Mouse (Mus musculus) heart, embryonic 14.5 days (tissue): Measurements from ENCODE around the gene Cmss1. TPM values are rescaled to one million over a fixed set of nuclear protein-coding genes. Genes with fewer than 3 reads are reported as not detected.
"Not testable (repeated sequence)": the region's sequence is repeated elsewhere in the genome, so short reads cannot be mapped to it uniquely, and the experiment has no call there.

ENCODE experiments used
- ATAC-seq: fragments of 200-750 bp; cut with Nextera tagmentation; 2 replicates; pipeline ENCODE4 v1.8.0; 2017; ENCODE audit warnings: low read depth, moderate TSS enrichment; ENCODE audit not compliant: insufficient number of reproducible peaks, insufficient read depth, low FRiP score
- H3K27ac ChIP-seq, 2 experiments: fragments of 200-500 bp in 1 of 2; fragments of 300-500 bp in 1 of 2; sonication (generic) in 1 of 2; replicated peaks in 1 of 2; 2 replicates each; pipeline ENCODE4 v1.5.1; 2012 to 2014; ENCODE audit warnings: low read depth in 2 of 2, low read length in 2 of 2, control low read depth in 1 of 2, mild to moderate bottlenecking in 1 of 2, mixed read lengths in 1 of 2; ENCODE audit not compliant: control insufficient read depth in 1 of 2, insufficient read depth in 1 of 2
- H3K27me3 ChIP-seq: fragments of 300-500 bp; sonication (generic); 2 replicates; pipeline ENCODE4 v1.6.1; 2014; ENCODE audit warnings: mild to moderate bottlenecking, low read length, control low read depth; ENCODE audit not compliant: control insufficient read depth, insufficient read depth
- H3K36me3 ChIP-seq: fragments of 300-500 bp; sonication (generic); 2 replicates; pipeline ENCODE4 v1.6.1; 2014; ENCODE audit warnings: mild to moderate bottlenecking, control low read depth, low read length, mixed read lengths; ENCODE audit not compliant: control insufficient read depth, insufficient read depth
- H3K4me1 ChIP-seq, 2 experiments: fragments of 200-500 bp in 1 of 2; fragments of 300-500 bp in 1 of 2; sonication (generic) in 1 of 2; 2 replicates each; pipeline ENCODE4 v1.6.1; 2012 to 2014; ENCODE audit warnings: low read length in 2 of 2, control low read depth in 1 of 2, mixed read lengths in 1 of 2; ENCODE audit not compliant: control insufficient read depth in 2 of 2, insufficient read depth in 2 of 2
- H3K4me2 ChIP-seq: fragments of 300-500 bp; sonication (generic); 2 replicates; pipeline ENCODE4 v1.6.1; 2014; ENCODE audit warnings: mild to moderate bottlenecking, low read length
- H3K4me3 ChIP-seq, 2 experiments: fragments of 200-500 bp in 1 of 2; fragments of 300-500 bp in 1 of 2; sonication (generic) in 1 of 2; 2 replicates each; pipeline ENCODE4 v1.5.1; 2012 to 2014; ENCODE audit warnings: low read length in 2 of 2, mild to moderate bottlenecking in 2 of 2, control low read depth in 1 of 2, low read depth in 1 of 2, moderate library complexity in 1 of 2; ENCODE audit not compliant: control insufficient read depth in 1 of 2, insufficient read depth in 1 of 2
- H3K9ac ChIP-seq: fragments of 300-500 bp; sonication (generic); 2 replicates; pipeline ENCODE4 v1.6.1; 2014; ENCODE audit warnings: mild to moderate bottlenecking, low read length
- H3K9me3 ChIP-seq: fragments of 300-500 bp; sonication (generic); 2 replicates; pipeline ENCODE4 v1.6.1; 2016; ENCODE audit warnings: low read length, control low read depth; ENCODE audit not compliant: control insufficient read depth
- WGBS: fragments of 180-500 bp; shearing (Covaris S2); extraction: QIAGEN DNeasy Blood & Tissue Kit; methylation state at CpG from one replicate; pipeline ENCODE4 v1.1.7; 2014; 5-methylcytosine and 5-hydroxymethylcytosine counted together
- polyA plus RNA-seq: library from polyadenylated mRNA; unstranded; fragments of >200 nt; fragmentation: Nextera tagmentation; extraction: Ambion mirVana; gene quantifications from 2 replicates; pipeline ENCODE4 v1.2.1, GENCODE M21; 2014

The Cmss1 gene
- polyA plus RNA-seq, 1 experiment from 2014 or later, result 35.1 TPM

- 73% methylated on average over 10 of the region's 10 CpGs for WGBS
- H3K27ac ChIP-seq, result no peak overlapping the region
- peaks cover 0 to 9% of the 10 kb centered on the region in 2 experiments; a peak in 3 of 4 replicates for H3K4me1 ChIP-seq
- no peak overlapping the region for H3K4me2 ChIP-seq
- H3K36me3 ChIP-seq, result no peaks in the 10 kb centered on the region
- H3K9me3 ChIP-seq, result no peaks in the 10 kb centered on the region
- no peak overlapping the region for H3K4me3 ChIP-seq
- no peaks in the 10 kb centered on the region for H3K27me3 ChIP-seq
- ATAC-seq, result no peak
- no peak overlapping the region for H3K9ac ChIP-seq
Measured at GRCm38 (mm10) chr16:57399566-57399965, 207.1 kb downstream of the Cmss1 start.

- Histone ChIP-seq H3K4me3 (no peak overlapping the region), H3K9ac (no peak overlapping the region), H3K36me3 (no peaks in the 10 kb centered on the region), H3K4me2 (no peak overlapping the region), H3K27me3 (no peaks in the 10 kb centered on the region), H3K9me3 (no peaks in the 10 kb centered on the region), H3K4me1 (peaks cover 0 to 9% of the 10 kb centered on the region in 2 experiments; a peak in 3 of 4 replicates), H3K27ac (0 out of 4 replicates have a peak overlapping the region, but pooled peaks of 1 of the 2 experiments have one; percentile 25)
- WGBS, result 45% methylated on average over 18 of the region's 18 CpGs
- no peak for ATAC-seq
Measured at GRCm38 (mm10) chr16:57398387-57399214, 208.1 kb downstream of the Cmss1 start.

GRCm38 (mm10) chr16:57397845-57398244 lies 208.8 kb downstream of the Cmss1 start:
- Histone ChIP-seq H3K27ac (no peak overlapping the region), H3K4me3 (no peak overlapping the region), H3K9me3 (no peaks in the 10 kb centered on the region), H3K27me3 (no peaks in the 10 kb centered on the region), H3K9ac (no peak overlapping the region), H3K4me2 (no peak overlapping the region), H3K36me3 (no peaks in the 10 kb centered on the region), H3K4me1 (peaks cover 0 to 9% of the 10 kb centered on the region in 2 experiments; a peak in 3 of 4 replicates)
- WGBS, result 86% methylated on average over 6 of the region's 6 CpGs
- no peak for ATAC-seq

GRCm38 (mm10) chr16:57396249-57396648 lies 210.4 kb downstream of the Cmss1 start:
- no peaks in the 10 kb centered on the region for H3K27me3 ChIP-seq
- no peak overlapping the region for H3K4me2 ChIP-seq
- H3K4me3 ChIP-seq, result no peak overlapping the region
- H3K9me3 ChIP-seq, result no peaks in the 10 kb centered on the region
- no peak overlapping the region for H3K27ac ChIP-seq
- 82% methylated on average over 6 of the region's 6 CpGs for WGBS
- peaks cover 0 to 4% of the 10 kb centered on the region in 2 experiments; a peak in 2 of 4 replicates for H3K4me1 ChIP-seq
- H3K36me3 ChIP-seq, result no peaks in the 10 kb centered on the region
- no peak overlapping the region for H3K9ac ChIP-seq
- no peak for ATAC-seq

GRCm38 (mm10) chr16:57393161-57393560 lies 213.5 kb downstream of the Cmss1 start:
- H3K4me3 ChIP-seq, result no peak overlapping the region
- H3K4me1 ChIP-seq, result peaks cover 9 to 10% of the 10 kb centered on the region in 2 experiments
- peak overlapping the region; percentile 32 for H3K4me2 ChIP-seq
- peak overlapping the region; percentile 72 to 77 for H3K27ac ChIP-seq
- H3K27me3 ChIP-seq, result no peaks in the 10 kb centered on the region
- H3K9me3 ChIP-seq, result no peaks in the 10 kb centered on the region
- no peak for ATAC-seq
- no peak overlapping the region; the same call in 1 of the 2 replicates for H3K9ac ChIP-seq
- WGBS, result 36% methylated on average over 11 of the region's 11 CpGs
- no peaks in the 10 kb centered on the region for H3K36me3 ChIP-seq

GRCm38 (mm10) chr16:57392461-57392860 lies 214.2 kb downstream of the Cmss1 start:
- H3K9me3 ChIP-seq, result no peaks in the 10 kb centered on the region
- H3K27me3 ChIP-seq, result no peaks in the 10 kb centered on the region
- no peak for ATAC-seq
- WGBS, result 65% methylated on average over 2 of the region's 2 CpGs
- no peak overlapping the region for H3K9ac ChIP-seq
- no peaks in the 10 kb centered on the region for H3K36me3 ChIP-seq
- no peak overlapping the region for H3K4me2 ChIP-seq
- no peak overlapping the region for H3K27ac ChIP-seq
- no peak overlapping the region for H3K4me3 ChIP-seq
- H3K4me1 ChIP-seq, result peaks cover 9 to 10% of the 10 kb centered on the region in 2 experiments

DNA sequence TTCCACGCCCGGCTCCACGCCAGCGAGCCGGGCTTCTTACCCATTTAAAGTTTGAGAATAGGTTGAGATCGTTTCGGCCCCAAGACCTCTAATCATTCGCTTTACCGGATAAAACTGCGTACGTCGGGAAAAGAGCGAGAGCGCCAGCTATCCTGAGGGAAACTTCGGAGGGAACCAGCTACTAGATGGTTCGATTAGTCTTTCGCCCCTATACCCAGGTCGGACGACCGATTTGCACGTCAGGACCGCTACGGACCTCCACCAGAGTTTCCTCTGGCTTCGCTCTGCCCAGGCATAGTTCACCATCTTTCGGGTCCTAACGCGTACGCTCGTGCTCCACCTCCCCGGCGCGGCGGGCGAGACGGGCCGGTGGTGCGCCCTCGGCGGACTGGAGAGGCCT lies 215.5 kb downstream of the Cmss1 start:
- H3K9ac ChIP-seq, H3K4me3 ChIP-seq, H3K27me3 ChIP-seq, H3K4me2 ChIP-seq, H3K36me3 ChIP-seq, H3K4me1 ChIP-seq, H3K9me3 ChIP-seq, H3K27ac ChIP-seq, ATAC-seq: not testable (repeated sequence)
- 32% methylated on average over 23 of the region's 39 CpGs for WGBS
